Mouse (Mus musculus) left cerebral cortex, postnatal 14 days (tissue): ENCODE data around the gene Fignl2. TPM values are rescaled to one million over a fixed set of nuclear protein-coding genes. Genes with fewer than 3 reads are reported as not detected.

Source experiments
- DNase-seq, 2 experiments: peaks; one replicate each; pipeline ENCODE4 v3.0.0; 2021 to 2022; ENCODE audit warnings: low spot score in 2 of 2, mixed read lengths in 1 of 2
- intact Hi-C: fragments of 180-260 bp; cut with DNase I; formaldehyde crosslinking; loops from one replicate; pipeline ENCODE4 v1.15.1; 2025
- total RNA-seq, 2 experiments: library from RNA; stranded (reverse); gene quantifications; 2 replicates each; pipeline ENCODE4 v1.2.3; 2021

Fignl2 gene
- total RNA-seq, 2 experiments from 2014 or later, result 0.99 to 1.5 TPM

- no peak for DNase-seq
- intact Hi-C loops, result no loop called here
Measured at GRCm38 (mm10) chr15:101074067-101074466, 4.3 kb downstream of the Fignl2 start.

- DNase-seq, result no peak
- intact Hi-C loops, result no loop called here
Measured at GRCm38 (mm10) chr15:101072736-101073135, 5.6 kb downstream of the Fignl2 start.

GRCm38 (mm10) chr15:101070762-101071161 lies 7.6 kb downstream of the Fignl2 start:
- intact Hi-C loops, result no loop called here
- DNase-seq, result no peak

GRCm38 (mm10) chr15:101069641-101070190 lies 8.7 kb downstream of the Fignl2 start:
- intact Hi-C loops, result no loop called here
- no peak for DNase-seq

GRCm38 (mm10) chr15:101068671-101069070 lies 9.7 kb downstream of the Fignl2 start:
- no peak for DNase-seq
- intact Hi-C loops, result no loop called here

GRCm38 (mm10) chr15:101068029-101068428 lies 10.3 kb downstream of the Fignl2 start:
- intact Hi-C loops, result no loop called here
- no peak for DNase-seq

- intact Hi-C loops, result no loop called here
- DNase-seq, result no peak
Measured at GRCm38 (mm10) chr15:101066920-101067696, 11.3 kb downstream of the Fignl2 start.

- no peak for DNase-seq
- intact Hi-C loops, result no loop called here
Measured at GRCm38 (mm10) chr15:101066364-101066847, 12.0 kb downstream of the Fignl2 start.

- DNase-seq, result no peak
- intact Hi-C loops, result no loop called here
Measured at GRCm38 (mm10) chr15:101065069-101065468, 13.3 kb downstream of the Fignl2 start.

GRCm38 (mm10) chr15:101060280-101060852 lies 18.0 kb downstream of the Fignl2 start:
- intact Hi-C loops, result no loop called here
- no peak for DNase-seq

- intact Hi-C loops, result loop anchor here (5.0 kb wide), 1 partner anchor 43 kb away; no protein-coding TSS in a partner anchor
- DNase-seq, result no peak
Measured at GRCm38 (mm10) chr15:101059570-101060279, 18.6 kb downstream of the Fignl2 start.

GRCm38 (mm10) chr15:101056225-101056624 lies 22.1 kb downstream of the Fignl2 start:
- intact Hi-C loops, result loop anchor here (5.0 kb wide), 1 partner anchor 46 kb away; no protein-coding TSS in a partner anchor

GRCm38 (mm10) chr15:101054541-101054940 lies 23.8 kb downstream of the Fignl2 start:
- intact Hi-C loops, result no loop called here
- DNase-seq, result no peak

More at GRCm38 (mm10) chr15:101056225-101056624, 22.1 kb downstream of the Fignl2 start:
- DNase-seq, result peak; percentile 75 to 81

GRCm38 (mm10) chr15:101053832-101054459 lies 24.4 kb downstream of the Fignl2 start:
- intact Hi-C loops, result no loop called here
- DNase-seq, result no peak

- intact Hi-C loops, result no loop called here
- no peak for DNase-seq
Measured at GRCm38 (mm10) chr15:101052560-101053501, 25.5 kb downstream of the Fignl2 start.

GRCm38 (mm10) chr15:101051869-101052268 lies 26.5 kb downstream of the Fignl2 start:
- no peak for DNase-seq
- intact Hi-C loops, result no loop called here

- no peak for DNase-seq
- intact Hi-C loops, result no loop called here
Measured at GRCm38 (mm10) chr15:101048338-101048896, 29.9 kb downstream of the Fignl2 start.

- DNase-seq, result no peak
- intact Hi-C loops, result no loop called here
Measured at GRCm38 (mm10) chr15:101047194-101047555, 31.2 kb downstream of the Fignl2 start, which contains the start of gene Gm47841. Gm47841 (minus strand) TSS chr15:101047397.
